Mouse (Mus musculus) megakaryocyte, embryonic 14.5 days (primary cell): ENCODE results near the gene Slc25a36. TPM values are rescaled to one million over a fixed set of nuclear protein-coding genes. Genes with fewer than 3 reads are reported as not detected.

Source experiments
- H3K27me3 ChIP-seq: replicated peaks from 2 replicates; pipeline ENCODE3; 2012; ENCODE audit warnings: inconsistent platforms
- H3K36me3 ChIP-seq: replicated peaks from 2 replicates; pipeline ENCODE3; 2012; ENCODE audit warnings: low read length, inconsistent platforms, mixed read lengths
- H3K4me1 ChIP-seq: 2 replicates; pipeline ENCODE4 v1.6.1; 2012; ENCODE audit warnings: inconsistent platforms
- H3K4me3 ChIP-seq: replicated peaks from 2 replicates; pipeline ENCODE3; 2012; ENCODE audit warnings: moderate library complexity, mild to moderate bottlenecking, inconsistent platforms
- H3K9me3 ChIP-seq: 2 replicates; pipeline ENCODE4 v1.6.1; 2012; ENCODE audit warnings: inconsistent platforms
- FLI1 ChIP-seq: IDR thresholded peaks from 2 replicates; pipeline ENCODE4 v1.6.1; 2012; ENCODE audit warnings: low read length, inconsistent platforms, mixed read lengths
- GATA1 ChIP-seq: IDR thresholded peaks from 3 replicates; pipeline ENCODE4 v1.6.1; 2012; ENCODE audit warnings: mixed read lengths, low read length, inconsistent platforms, borderline replicate concordance
- polyA plus RNA-seq: library from polyadenylated mRNA; stranded (reverse); fragments of >175 nt; gene quantifications from 2 replicates; pipeline ENCODE4 v1.2.3, GENCODE M21; 2012; ENCODE audit warnings: low replicate concordance; ENCODE audit not compliant: insufficient read depth

The Slc25a36 gene
- polyA plus RNA-seq, 1 experiment, result 1.2 TPM

- no peak overlapping the region for H3K4me3 ChIP-seq
- H3K4me1 ChIP-seq, result no peaks in the 10 kb centered on the region
- H3K36me3 ChIP-seq, result no peaks in the 10 kb centered on the region
- H3K27me3 ChIP-seq, result peaks cover 7% of the 10 kb centered on the region
- no peaks in the 10 kb centered on the region for H3K9me3 ChIP-seq
- TF ChIP-seq GATA1 (no peak), FLI1 (no peak)
Observed at GRCm38 (mm10) chr9:97140145-97140932, 29.4 kb upstream of the Slc25a36 start.

- Histone ChIP-seq H3K9me3 (no peaks in the 10 kb centered on the region), H3K36me3 (no peaks in the 10 kb centered on the region), H3K27me3 (peaks cover 7% of the 10 kb centered on the region), H3K4me3 (no peak overlapping the region), H3K4me1 (no peaks in the 10 kb centered on the region)
- TF ChIP-seq GATA1 (no peak), FLI1 (no peak)
Observed at GRCm38 (mm10) chr9:97137678-97138077, 26.7 kb upstream of the Slc25a36 start.

DNA sequence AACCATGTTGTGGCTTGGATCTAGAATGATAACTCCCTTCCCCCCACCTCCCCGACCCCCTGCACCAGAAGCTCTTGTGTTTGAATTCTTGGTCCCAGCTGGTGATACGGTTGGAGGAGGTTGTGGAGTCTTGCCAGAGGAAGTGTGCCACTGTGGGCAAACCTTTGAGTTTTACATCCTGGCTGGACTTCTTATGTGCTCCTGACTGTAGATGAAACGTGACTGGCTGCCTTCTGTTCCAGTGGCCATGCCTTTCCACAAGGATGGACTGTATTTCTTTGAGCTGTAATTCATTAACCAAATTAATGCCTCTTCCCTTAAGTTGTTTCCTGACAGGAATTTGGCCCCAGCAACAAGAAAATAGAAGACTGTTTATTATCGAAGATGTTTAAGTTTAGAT, 26.2 kb upstream of the Slc25a36 start:
- no peaks in the 10 kb centered on the region for H3K9me3 ChIP-seq
- H3K27me3 ChIP-seq, result peaks cover 4% of the 10 kb centered on the region
- no peak for TF ChIP-seq FLI1
- H3K4me1 ChIP-seq, result no peaks in the 10 kb centered on the region
- no peak overlapping the region for H3K4me3 ChIP-seq
- H3K36me3 ChIP-seq, result no peaks in the 10 kb centered on the region

GRCm38 (mm10) chr9:97135866-97136265, 24.9 kb upstream of the Slc25a36 start:
- Histone ChIP-seq H3K27me3 (peaks cover 2% of the 10 kb centered on the region), H3K4me1 (no peaks in the 10 kb centered on the region), H3K36me3 (no peaks in the 10 kb centered on the region), H3K9me3 (no peaks in the 10 kb centered on the region), H3K4me3 (no peak overlapping the region)
- TF ChIP-seq GATA1 (no peak), FLI1 (no peak)

DNA sequence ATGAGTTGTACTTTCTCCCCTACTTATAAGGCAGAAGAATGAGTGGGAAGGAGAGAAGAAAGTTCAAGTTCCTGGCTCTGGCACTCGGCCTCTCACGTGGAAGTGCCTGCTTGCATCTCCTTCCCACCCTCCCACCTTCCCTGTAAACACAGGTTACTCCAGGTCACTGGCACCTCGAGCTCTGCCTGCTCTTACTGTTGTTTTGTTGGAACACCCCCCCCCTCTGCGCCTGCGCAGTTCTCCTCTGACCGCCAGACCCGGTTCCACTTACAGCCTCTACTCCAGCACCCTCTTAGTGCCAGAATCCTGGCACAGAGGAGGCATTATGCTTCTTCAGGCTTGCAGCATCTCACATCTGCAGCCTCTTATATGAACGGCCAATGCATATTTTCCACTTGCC, 22.2 kb upstream of the Slc25a36 start:
- H3K4me1 ChIP-seq, result no peaks in the 10 kb centered on the region
- no peak overlapping the region for H3K4me3 ChIP-seq
- no peaks in the 10 kb centered on the region for H3K27me3 ChIP-seq
- no peak for TF ChIP-seq GATA1
- no peak for TF ChIP-seq FLI1
- no peaks in the 10 kb centered on the region for H3K36me3 ChIP-seq
- peaks cover 7% of the 10 kb centered on the region; the same call in 1 of the 2 replicates for H3K9me3 ChIP-seq

DNA sequence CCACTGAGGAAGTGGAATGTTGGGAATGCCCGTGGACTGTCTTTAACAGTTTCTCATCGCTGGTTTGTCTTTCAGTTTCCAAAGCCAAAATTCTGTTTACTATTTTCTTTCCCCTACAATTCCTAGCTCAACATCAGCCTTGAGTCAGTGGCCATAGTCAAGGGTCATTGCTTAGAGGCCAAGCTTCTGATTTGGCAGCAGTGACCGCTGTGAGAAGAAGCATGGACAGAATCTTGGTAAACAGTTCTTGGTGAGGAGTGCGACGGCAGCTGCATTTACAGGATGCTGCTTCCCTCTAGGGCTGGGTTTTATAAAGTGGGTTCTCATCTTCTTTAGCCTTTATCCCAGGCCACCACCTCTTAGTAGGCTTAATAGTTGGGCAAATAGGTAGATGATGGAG, 19.0 kb upstream of the Slc25a36 start:
- TF ChIP-seq GATA1 (no peak), FLI1 (no peak)
- H3K4me1 ChIP-seq, result no peaks in the 10 kb centered on the region
- H3K27me3 ChIP-seq, result peaks cover 2% of the 10 kb centered on the region
- H3K4me3 ChIP-seq, result no peak overlapping the region
- H3K9me3 ChIP-seq, result peaks cover 17% of the 10 kb centered on the region
- no peaks in the 10 kb centered on the region for H3K36me3 ChIP-seq

DNA sequence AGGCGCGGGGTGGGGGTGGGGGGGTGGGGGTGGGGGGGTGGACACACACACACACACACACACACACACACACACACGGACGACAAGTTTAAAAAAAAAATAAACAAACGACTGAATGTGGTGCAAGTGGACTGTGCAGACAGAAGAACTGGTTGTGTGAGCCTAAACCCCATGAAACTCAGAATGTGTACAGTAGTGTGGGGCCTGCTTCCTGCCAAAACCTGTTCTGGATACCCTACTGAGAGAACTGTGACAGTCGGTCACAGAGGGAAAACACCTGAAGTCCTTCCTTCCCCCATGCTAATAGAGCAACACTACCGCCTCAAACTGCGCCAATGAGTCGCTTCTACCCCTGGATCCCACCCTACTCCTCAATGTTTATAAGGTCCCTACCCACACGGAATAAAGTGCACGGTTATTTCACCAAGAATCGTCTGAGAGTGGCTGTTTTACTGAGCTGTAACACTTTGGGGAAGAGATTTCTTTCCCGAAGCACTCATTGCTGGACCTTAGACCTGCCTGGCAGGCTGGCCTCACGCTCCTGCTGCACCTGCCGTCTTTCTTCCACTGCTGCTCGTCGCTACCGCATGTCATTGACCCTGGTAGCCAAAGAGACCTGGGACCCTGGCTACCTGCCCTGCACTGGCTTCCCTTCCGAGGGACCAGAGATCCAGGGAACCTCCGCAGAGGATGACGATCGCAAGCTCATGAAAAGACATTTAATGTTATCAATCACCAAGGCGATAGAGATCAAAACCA, 13.2 kb upstream of the Slc25a36 start:
- TF ChIP-seq FLI1, result no peak
- TF ChIP-seq GATA1, result no peak
- Histone ChIP-seq H3K36me3 (no peaks in the 10 kb centered on the region), H3K4me1 (no peaks in the 10 kb centered on the region), H3K4me3 (no peak overlapping the region), H3K9me3 (peaks cover 18% of the 10 kb centered on the region), H3K27me3 (peaks cover 10% of the 10 kb centered on the region)

- Histone ChIP-seq H3K9me3 (peaks cover 7% of the 10 kb centered on the region; the same call in 1 of the 2 replicates), H3K36me3 (no peaks in the 10 kb centered on the region), H3K27me3 (peaks cover 8% of the 10 kb centered on the region), H3K4me1 (no peaks in the 10 kb centered on the region), H3K4me3 (no peak overlapping the region)
- TF ChIP-seq FLI1 (no peak), GATA1 (no peak)
Observed at GRCm38 (mm10) chr9:97121432-97121831, 10.5 kb upstream of the Slc25a36 start.

DNA sequence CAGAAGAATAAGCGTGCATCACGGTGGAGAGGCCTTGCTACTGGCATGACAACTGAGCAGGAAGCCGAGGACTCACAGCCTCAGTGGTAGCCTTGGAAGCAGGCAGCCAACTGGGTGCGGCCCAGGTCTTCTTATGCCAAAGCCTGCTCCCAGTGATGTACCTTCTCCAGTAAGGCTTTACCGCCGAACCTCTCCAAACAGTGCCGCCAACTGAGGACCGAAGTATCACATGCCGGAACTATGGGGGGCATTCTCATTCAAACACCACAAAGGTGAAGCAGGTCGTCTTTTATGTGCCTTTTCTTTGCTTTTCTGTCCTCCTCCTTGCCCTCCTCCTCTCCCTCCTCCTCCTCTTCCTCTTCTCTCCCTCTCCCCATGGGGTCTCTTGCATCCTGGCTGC, 3.3 kb upstream of the Slc25a36 start:
- no peaks in the 10 kb centered on the region for H3K36me3 ChIP-seq
- H3K9me3 ChIP-seq, result peaks cover 7% of the 10 kb centered on the region; the same call in 1 of the 2 replicates
- no peak for TF ChIP-seq FLI1
- no peak for TF ChIP-seq GATA1
- H3K4me3 ChIP-seq, result no peak overlapping the region
- peaks cover 11% of the 10 kb centered on the region; the same call in 1 of the 2 replicates for H3K4me1 ChIP-seq
- peaks cover 1% of the 10 kb centered on the region for H3K27me3 ChIP-seq

DNA sequence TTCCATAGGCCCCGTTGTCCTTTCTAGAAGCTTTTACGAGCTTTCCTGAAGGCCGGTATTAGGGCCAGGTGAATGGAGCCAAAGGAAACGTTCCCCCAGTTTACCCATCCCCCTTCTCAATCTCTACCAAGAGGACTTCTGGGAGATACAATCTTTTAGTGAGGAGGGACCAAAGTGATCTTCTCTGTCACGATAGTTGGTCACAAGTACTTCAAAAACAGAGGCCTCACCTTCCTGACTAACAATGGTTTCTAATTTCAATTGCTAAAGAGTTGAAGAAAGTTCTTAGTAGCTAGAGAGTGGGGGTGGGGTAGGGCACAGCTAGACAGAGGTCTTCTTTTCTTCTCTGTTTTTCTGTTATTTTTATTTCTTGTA, 2.6 kb upstream of the Slc25a36 start:
- Histone ChIP-seq H3K9me3 (peaks cover 3% of the 10 kb centered on the region; the same call in 1 of the 2 replicates), H3K4me3 (no peak overlapping the region), H3K4me1 (peaks cover 18% of the 10 kb centered on the region), H3K36me3 (no peaks in the 10 kb centered on the region), H3K27me3 (no peaks in the 10 kb centered on the region)
- TF ChIP-seq FLI1, result no peak
- no peak for TF ChIP-seq GATA1
